Mouse (Mus musculus) layer of hippocampus, adult 8-10 months (tissue): ENCODE results near the gene Nhsl2. TPM values are rescaled to one million over a fixed set of nuclear protein-coding genes. Genes with fewer than 3 reads are reported as not detected.
"Not testable (repeated sequence)": the region's sequence is repeated elsewhere in the genome, so short reads cannot be mapped to it uniquely, and the experiment has no call there.

ENCODE experiments used
- DNase-seq, 2 experiments: peaks; one replicate each; pipeline ENCODE4 v3.0.0; 2022; ENCODE audit warnings: low spot score in 2 of 2
- total RNA-seq, 4 experiments: library from RNA; stranded (reverse); gene quantifications; 2 replicates each; pipeline ENCODE4 v1.2.4; 2022

Gene Nhsl2
- 10 to 100 TPM; 37.4 to 52.7 (median 48.8) TPM for total RNA-seq

DNA sequence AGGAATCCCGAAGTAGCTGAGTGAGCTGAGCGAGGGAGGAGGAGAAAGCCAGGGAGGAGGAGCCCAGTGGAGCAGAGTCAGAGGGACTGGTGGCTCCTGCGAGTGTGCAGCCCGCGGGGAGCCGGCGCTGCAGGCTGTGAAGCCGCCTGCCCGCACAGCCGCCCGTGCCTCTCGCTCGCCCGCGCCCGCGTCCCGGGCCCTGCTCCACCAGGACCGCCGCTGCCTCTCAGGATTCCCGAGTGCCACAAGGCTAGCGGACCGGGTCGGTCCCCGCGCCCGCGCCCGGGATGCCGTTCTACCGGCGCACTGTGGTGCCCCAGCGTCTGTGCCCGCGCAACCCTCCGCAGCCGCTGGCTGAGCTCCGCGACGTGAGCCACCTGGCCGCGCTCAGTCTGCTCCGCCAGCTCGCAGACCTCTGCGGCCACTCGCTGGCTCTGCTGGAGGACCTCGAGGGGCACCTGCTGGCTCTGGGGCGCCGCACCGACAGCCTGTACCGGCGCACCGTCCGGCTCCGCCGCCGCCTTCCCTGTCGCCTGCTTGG is at the start of gene Nhsl2:
TSS of gene Nhsl2 (plus strand) at position 105 of the 541 bp plus-strand sequence.
- peak in 1 of 2 experiments; percentile 2 for DNase-seq

DNA sequence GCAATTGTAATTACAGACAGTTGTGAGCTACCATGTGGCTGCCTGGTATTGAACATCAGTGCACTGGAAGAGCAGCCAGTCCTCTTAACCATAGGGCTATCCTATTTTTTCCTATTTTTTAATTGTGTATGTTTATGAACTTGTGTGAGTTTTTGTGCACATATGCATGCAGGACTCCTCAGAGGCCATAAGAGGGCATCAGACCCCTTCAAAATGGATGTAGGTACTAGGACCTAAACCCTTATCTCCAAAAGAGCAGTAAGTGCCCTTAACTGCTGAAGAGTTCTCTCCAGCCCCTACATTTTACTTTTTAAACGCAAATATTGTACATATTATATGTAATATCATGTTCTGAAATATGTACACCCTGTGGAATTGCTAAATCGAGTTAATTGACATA is 43.7 kb upstream of the Nhsl2 start:
- no peak for DNase-seq

DNA sequence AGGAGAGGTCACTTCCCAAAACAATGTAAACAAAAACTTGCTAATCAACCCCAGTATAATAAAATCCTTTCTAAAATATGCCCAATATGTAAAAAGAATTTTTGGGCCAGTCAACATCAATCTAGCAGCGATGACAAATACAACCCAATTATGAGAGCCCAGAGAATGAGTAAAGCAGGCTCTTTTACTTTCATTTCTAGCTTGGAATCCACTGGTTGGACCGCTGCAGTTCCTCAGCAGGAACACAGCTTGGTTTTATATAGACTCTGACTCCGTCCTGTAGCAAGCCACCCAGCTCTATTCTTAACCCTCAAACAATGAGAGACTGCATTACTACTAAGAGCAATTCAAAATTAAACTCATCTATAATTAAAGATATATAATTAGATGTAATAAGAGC is 37.4 kb upstream of the Nhsl2 start:
- DNase-seq: no peak

DNA sequence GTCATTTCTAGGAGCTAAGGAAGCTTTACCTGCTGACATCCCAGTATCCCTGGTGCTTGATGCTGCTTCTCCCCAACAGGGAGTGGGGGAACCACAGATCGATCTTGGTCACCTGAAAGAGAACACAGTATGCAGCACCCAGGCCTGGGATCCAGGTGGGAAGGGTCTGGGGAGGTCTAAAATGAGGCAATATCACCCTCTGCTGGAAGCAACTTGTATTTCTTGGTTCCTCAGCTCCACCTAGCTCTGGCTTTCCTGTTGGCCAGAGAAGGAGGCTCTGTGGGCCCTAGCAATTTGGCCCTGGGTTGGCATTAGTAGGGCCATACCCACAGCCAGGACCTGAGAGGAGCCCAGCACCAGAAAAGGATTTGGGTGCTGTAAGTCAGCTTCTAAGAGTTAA is 30.0 kb upstream of the Nhsl2 start:
- no peak for DNase-seq

DNA sequence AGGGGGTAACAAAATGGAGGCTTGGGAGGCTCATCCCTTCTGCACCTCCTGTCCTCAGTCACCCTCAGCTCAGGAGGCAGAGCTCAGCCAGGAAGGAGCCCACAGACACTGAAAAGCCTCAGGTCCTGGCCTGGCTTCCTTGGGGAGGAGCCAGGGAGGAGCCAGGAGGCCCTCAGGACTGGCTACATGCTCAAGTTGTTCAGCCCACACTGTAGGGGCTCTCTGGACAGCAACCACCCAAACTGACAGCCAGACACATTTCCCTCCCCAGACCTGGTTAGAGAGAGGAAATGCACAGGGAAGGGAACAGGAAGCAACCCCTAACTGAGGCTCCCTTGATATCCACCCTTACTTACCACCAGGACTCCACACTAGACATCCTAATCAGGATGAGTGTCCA is 29.2 kb upstream of the Nhsl2 start:
- not testable (repeated sequence) for DNase-seq

DNA sequence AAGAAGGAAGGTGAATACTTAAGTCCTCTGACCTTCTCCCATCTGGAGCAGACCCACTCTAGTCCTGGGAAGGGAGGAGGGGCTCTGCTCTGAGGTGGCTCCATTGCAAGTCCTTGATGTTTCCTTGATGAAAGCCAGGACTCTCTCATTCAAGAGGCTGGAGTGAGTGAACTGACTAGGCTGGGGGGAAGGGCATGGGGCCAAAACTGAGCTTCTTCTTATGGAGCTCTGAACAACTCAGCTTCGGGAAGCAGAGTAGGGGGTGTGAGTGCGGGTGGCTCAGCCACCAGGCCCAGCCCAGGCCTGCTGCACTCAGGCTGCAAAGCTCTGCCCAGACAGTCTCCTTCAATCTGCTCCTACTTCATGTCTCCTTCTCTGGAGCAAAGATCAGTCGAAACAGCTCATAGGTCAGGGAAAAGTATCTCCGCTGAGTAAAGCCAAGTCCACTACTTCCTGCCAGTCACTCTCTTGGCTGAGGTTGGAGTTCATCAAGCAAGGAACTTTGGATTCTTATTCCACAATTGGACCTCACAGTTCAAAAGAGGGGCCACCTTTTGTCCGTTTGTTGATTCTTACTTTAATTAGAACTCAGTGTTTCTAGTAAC is 1.9 kb upstream of the Nhsl2 start:
- DNase-seq: no peak

DNA sequence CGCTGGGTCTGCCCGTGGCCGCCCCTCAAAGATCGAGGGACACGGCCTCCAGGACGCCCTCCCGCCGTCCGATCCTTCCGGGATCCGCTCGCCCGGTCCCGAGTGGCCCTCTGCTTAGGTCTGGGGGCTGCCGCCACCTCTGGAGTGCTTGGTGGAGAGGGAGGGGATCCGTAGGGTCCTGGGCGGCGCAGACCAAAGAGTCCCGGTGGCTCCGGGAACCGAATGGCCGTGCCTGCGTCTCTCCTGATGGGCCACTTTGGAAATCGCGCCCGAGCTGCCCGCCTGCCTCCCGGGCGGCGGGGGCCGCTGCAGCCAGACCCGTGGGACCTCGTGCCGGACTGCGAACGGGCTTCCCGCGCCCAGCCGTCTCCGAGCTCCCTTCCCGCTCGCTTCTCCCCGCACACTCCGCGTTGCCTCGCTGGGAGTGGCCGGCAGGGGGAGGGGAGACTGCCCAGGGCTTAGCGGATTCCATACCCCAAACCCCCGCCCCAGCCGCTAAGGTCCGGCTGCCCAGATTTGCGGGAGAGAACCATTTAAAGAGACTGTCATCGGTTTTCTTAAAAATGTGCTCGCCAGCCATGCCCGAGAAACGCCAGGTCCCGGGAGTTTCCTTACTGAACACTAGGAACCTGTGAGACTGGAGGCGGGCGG is 841 bp downstream of the Nhsl2 start:
- no peak for DNase-seq

DNA sequence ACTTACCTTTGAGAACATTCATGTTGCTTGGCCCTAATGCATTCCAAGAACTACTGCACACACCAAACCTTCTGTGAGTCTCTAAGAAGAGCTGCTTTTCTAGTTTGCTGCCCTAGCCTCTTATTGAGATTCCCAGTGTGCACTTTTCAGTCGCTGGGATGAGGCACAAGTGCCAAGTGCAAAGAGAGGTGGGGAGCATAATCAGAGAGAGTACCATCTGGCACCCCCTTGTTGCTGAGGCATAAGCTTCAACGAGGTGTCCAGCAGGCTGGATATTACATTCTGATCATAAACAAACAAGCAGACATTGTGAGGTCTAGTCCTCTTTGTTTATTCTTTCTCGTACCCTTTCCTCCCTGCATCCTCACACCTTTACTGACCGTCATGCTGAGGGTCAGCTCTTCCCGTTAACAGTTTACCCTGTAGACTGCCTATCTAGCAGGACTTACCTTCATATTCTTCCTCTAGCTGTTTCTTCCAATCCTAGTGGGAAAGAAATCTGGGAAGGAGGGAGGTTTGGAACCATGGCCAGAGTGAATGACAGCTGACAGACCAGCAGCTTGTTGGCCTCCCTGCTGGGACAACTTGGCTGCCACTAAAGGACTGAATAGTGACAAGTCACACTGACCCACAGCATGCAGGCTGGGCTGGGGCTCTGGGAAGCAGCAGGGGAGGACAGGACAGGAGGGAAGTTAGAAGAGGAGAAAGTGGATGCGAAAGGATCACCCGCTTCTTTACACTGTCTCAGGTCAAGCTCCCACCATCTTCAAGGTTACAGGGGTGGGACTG is 2.6 kb downstream of the Nhsl2 start:
- DNase-seq: no peak

DNA sequence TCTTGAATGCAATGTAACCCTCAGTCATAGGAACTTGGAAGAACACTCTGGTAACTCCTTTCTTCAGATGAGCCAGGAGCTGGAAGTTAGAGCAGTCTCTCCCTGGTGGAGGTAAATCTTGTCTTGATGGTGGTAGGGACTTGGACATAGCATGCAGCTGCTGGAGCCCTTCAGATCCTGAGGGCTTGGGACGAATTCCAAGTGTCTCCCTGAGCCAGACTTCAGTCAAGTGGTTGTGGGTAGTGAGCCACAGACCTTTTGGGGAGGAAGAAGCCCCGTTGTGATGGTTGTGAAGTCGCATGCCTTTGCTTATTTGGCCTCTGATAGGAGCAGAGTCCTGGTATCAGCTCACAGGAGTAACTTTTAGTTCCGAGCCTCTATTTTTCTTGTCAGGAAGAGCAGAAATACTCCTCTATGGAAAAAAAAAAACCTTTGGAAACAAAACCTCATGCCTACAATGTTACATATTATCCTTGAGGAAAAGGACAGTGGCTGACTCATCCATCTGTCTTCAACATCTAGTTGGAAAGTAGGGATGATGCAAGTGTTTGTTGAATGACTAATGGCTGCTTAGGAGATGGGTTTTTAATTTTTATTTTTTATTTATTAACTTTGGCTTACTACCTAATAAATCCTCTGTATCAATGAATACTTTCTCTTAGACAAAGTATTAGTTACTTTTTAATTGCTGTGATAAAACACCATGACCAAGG is 14.6 kb downstream of the Nhsl2 start:
- no peak for DNase-seq

DNA sequence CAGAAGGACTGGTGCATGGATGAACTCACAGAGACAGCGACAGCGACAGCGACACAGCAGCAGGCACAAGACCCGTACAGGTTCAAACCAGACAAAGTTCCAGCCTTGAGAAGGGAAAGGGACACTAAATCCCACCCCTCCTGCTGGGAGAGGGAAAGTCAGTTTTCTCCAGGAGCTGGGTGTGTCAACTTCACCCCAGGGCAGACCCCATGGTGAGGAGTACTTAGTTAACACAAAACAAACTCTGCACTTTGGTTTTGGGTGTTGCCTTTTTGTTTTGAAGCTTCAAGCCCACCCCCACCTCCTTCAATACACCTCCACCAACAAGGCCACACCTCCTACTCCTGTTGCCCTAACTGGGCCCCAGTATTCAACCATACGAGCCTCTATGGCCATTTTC is 15.6 kb downstream of the Nhsl2 start:
- DNase-seq: no peak

DNA sequence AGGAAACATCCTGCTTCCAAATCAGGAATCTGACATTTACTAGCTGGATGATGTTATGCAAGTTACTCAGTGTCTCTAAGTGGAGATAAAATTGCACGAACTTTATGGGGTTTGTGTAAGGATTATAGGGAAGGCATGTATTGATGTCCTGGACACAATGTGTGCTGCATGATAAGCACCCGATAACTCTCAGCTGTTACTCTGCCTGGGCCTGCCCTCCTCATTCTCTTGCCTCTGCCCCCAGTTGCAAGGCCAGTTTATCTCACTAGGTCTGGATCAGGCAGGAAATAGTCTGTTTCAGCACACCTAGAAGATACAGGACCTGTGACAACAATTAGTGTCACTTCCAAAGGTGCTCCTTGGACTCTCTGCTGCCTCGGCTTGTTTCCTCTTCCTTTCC is 25.0 kb downstream of the Nhsl2 start:
- DNase-seq: no peak

DNA sequence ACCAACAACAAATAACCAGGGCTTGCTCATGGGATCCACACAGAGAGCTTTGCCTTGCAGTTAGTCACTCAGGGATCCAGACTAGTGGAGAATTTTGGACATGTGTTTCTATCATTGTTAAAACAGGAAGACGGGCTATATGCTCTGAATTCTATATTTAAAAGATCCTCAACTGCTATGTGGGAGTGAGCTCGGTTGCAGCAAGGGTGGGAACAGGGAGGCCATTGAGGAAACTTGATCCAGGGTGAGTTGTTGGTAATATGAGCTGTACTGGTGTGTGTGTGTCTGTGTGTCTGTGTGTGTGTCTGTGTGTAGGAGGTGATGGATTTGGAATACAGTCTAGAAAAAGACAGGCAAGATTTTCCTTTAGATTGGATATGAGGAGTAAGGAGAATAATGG is 25.7 kb downstream of the Nhsl2 start:
- no peak for DNase-seq

DNA sequence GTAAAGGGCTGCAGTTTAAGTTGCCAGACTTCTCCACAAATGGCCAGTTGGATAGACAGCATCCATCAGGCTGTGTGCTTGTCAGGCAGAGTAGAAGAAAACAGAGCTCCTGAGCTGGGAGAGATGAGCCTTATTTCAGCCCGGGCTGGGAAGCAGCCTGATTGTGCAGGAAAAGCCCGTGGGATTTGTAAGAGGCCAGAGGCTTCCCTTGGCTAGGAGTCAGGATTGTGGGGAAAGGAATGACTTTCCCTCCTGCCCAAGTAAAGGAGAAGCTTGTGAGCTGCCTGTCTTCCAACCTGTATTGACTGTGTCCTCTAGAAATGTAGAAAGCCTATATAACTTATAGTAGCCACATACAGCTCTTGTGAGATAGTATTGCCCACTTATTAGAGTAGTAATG is 27.0 kb downstream of the Nhsl2 start:
- DNase-seq: no peak

DNA sequence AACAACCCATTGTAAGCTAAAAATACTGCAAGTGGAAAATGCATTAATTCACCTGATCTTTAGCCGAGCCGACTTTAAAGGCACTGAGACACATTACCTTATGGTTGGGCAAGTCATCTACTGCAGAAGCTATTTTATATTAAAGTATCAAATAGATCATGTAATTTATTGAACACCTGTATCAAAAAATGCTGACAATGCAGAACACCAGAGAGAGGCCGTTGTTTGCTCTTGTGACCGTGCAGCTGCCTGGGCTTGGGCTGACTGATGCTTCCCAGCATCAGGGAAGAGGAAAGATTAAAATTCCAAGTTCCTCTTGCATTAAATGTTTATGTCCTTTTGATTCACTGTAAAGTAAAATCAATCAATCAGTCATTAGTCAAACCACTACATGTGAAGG is 28.7 kb downstream of the Nhsl2 start:
- DNase-seq: no peak

DNA sequence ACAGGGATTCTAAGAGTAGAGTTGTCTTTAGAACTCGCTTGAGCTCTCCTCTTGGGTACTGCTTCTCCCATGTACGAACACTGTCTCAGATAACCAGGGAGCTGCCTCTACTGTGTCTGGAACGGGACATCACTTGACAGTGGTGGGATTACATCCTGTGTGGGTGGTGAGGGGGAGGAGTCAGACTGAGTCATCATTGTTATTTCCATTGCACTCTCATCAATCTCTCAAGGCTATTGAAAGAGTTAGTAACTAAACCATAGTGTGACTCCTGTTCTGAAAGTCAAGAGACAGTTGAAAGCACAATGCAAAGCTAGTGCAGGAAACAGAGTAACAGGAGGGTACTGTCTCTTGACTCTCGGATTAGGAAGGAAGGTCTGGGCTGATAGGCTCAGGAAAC is 29.4 kb downstream of the Nhsl2 start:
- DNase-seq: no peak

DNA sequence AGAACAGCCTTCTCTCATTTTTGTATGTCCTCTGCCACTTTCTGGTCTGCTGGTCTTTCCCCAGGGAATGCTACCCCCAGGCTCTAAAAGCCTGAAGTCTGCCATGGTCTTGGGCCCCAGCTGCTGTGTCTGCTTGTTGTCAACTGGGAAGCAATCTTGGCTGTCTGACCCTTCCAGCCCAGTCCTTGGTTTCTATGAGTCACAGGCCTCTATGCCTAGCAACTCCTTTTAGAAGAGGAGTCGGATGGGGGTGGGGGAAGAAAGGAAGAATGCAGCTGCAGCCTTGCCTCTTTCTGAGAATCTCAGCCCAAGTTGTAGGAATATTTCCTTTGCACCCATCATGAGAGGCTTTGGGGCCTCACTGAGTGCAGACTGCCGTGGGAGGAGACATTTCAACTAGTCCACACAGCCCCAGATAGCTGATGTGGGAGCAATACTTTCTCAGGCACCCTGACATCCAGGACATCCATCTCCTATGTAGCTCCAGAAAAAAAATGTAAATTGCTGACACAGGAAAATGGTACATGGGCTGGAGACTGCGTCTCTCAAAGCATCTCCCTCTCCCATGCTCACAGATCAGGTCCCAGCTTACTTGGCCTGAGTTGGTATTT is 33.1 kb downstream of the Nhsl2 start:
- DNase-seq: no peak

DNA sequence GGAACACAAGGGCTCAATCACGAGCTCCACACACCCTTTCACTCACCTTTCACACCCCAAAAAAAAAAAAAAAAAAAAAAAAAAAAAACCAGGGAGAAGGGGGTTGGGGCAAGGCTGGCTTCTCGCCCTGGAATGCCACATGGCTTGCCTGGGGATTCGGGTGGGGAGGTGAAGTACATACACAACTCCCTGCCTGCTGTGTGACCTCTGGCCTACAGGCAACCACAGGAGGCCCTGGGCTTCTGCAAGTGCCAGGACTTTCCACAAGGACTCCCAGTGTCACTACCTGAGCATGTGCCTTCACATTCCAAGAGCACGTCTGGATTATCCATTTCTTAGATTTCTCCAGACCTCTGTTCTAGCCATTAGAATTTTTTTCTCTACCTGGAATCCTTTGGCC is 40.2 kb downstream of the Nhsl2 start:
- DNase-seq: no peak

DNA sequence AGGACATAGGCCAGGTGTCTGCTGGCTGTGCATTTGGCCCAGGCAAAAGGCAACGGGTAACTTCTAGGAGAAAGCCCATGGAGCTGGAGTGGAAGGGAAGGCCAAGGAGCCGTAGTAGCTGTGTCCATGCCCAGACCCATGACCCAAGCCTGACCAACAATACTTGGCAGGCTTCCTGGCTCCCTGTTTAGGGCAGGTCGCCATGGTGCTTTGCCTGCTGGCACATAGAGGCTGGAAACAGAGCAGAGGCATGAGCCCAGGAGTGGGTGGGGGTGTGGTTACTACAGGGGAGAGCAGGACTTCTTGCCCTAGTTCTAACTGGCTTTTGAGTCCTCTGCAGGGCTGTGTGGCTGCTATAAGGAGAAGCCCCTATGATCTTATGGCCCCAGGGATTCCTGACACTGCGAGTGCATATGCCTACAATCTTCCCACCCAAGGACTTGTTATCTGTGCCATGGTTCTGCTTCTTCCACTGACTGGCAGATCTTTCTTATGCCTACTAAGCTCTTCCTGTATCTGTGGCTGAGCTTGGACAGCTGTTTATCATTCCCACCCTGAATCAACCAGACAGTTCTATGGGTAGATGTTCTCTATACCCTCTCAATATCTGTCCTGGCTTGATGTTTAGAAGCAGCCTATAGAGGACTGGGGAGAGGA is 40.8 kb downstream of the Nhsl2 start:
- peak in 1 of 2 experiments; percentile 22 for DNase-seq

DNA sequence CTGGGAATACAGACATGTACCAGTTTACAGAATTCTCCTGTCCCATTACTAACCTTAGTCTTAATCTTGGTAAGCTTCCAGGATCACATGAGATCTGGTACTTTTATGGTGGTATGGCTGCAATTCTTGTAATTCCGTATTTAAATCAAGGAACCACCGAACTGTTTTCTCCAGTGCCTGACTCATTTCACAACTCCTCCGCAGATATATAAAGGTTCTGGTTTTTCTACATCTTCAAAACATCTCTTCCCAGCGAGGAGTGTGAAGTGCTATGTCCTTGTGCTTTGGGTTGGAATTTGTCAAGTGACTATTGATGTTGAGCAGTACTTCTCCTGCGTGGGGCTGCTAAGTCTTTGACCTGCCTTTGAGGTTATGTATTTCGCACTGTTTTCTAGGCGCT is 44.6 kb downstream of the Nhsl2 start:
- no peak for DNase-seq

DNA sequence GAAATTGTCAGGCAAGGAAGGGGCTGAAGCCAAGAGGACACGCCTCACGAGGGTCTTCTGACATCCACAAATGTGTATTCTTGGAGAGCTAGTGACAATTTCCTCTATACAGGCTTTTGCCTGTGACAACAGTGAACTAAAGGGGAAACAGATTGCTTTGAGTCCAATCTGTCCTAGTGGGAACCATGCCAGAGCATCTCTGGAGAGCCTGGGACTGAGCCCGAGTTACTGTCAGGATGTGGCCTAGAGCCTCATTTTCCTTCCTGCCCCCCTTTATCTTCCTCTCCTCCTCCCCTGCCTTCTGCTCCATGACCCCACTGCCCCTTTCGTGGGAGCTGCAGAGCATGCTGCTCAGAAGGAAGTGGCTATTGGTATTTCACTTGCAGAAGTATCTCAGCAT is 49.2 kb downstream of the Nhsl2 start:
- peak in 1 of 2 experiments; percentile 7 for DNase-seq
